Mouse (Mus musculus): ENCODE data around the gene Slco1b2. TPM values are rescaled to one million over a fixed set of nuclear protein-coding genes. Genes with fewer than 3 reads are reported as not detected.

Gene Slco1b2
- polyA plus RNA-seq, 2 experiments = 0.06 to 0.12 TPM

DNA sequence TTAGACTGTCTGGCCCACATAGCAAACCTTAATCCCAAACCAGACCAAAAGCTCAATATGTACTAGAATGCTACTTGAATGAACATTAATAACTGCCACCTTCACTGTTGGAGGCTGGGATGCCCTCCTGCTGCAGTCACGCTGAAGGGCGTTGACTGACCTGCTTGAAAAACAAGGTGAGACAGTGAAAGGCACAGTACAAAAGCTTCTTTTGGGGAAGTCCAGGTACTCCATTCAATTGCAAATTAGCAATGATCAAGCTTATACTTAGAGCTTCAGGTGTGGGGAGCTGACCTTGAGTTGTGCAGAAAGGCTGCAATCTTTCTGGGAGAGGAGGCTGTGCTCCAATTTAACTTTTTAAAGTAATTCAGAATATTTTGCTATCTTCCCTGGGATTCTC, 32.3 kb upstream of the Slco1b2 start:
- no peak overlapping the region for H3K27ac ChIP-seq (replicated peaks; ENCODE audit: low read depth, low read length)
- H3K4me2 ChIP-seq (replicated peaks; ENCODE audit: low read depth, low read length, severe bottlenecking) = no peak overlapping the region
- ATAC-seq (ENCODE audit: low FRiP score, low read depth) = no peak
- H3K36me3 ChIP-seq (ENCODE audit: control insufficient read depth, insufficient read depth, low read length) = no peaks in the 10 kb centered on the region
- H3K27me3 ChIP-seq (ENCODE audit: control insufficient read depth, insufficient read depth, low read length) = no peaks in the 10 kb centered on the region
- no peaks in the 10 kb centered on the region for H3K4me1 ChIP-seq (ENCODE audit: control insufficient read depth, insufficient read depth, low read length)
- no peak for TF ChIP-seq POLR2A (IDR thresholded peaks at IDR 0.05; ENCODE audit: borderline replicate concordance, extremely low read depth, insufficient read depth, insufficient read length)
- WGBS = 100% methylated on average over 2 of the region's 2 CpGs
- no peak overlapping the region for H3K9ac ChIP-seq (ENCODE audit: low read depth, low read length, severe bottlenecking)
- H3K4me3 ChIP-seq (replicated peaks; ENCODE audit: low read length) = no peak overlapping the region
- H3K9me3 ChIP-seq (ENCODE audit: control insufficient read depth, low read length) = peaks cover 9% of the 10 kb centered on the region; the same call in 1 of the 2 replicates
- no peak for DNase-seq (ENCODE audit: low spot score)

DNA sequence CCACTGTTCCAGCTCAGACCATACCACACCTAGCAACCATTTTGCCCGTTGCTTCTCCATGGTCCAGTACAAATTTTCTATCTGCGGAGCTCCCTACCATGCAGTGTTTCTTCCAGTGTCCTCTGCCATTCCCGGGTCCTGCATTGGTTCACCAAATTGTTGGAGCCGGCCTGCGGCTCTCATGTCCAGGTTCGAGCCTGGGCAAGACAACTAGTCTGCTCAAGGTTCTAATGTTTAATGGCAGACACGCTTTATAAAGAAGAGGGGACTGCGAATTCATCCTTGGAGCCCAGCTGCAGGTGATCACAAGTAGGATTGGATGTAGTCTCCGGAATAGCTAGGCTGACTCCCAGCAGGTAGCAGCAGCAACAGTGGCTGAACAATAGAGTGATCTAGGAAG, 28.4 kb upstream of the Slco1b2 start:
- Histone ChIP-seq H3K27ac (replicated peaks; ENCODE audit: low read depth, low read length) (no peak overlapping the region), H3K27me3 (ENCODE audit: control insufficient read depth, insufficient read depth, low read length) (no peaks in the 10 kb centered on the region), H3K4me3 (replicated peaks; ENCODE audit: low read length) (no peak overlapping the region), H3K36me3 (ENCODE audit: control insufficient read depth, insufficient read depth, low read length) (no peaks in the 10 kb centered on the region), H3K9ac (ENCODE audit: low read depth, low read length, severe bottlenecking) (no peak overlapping the region), H3K4me1 (ENCODE audit: control insufficient read depth, insufficient read depth, low read length) (no peaks in the 10 kb centered on the region), H3K4me2 (replicated peaks; ENCODE audit: low read depth, low read length, severe bottlenecking) (no peak overlapping the region), H3K9me3 (ENCODE audit: control insufficient read depth, low read length) (peaks cover 9% of the 10 kb centered on the region; the same call in 1 of the 2 replicates)
- DNase-seq (ENCODE audit: low spot score) (no peak), ATAC-seq (ENCODE audit: low FRiP score, low read depth) (no peak)
- TF ChIP-seq POLR2A (IDR thresholded peaks at IDR 0.05; ENCODE audit: borderline replicate concordance, extremely low read depth, insufficient read depth, insufficient read length) = no peak
- WGBS = 78% methylated on average over 9 of the region's 9 CpGs

DNA sequence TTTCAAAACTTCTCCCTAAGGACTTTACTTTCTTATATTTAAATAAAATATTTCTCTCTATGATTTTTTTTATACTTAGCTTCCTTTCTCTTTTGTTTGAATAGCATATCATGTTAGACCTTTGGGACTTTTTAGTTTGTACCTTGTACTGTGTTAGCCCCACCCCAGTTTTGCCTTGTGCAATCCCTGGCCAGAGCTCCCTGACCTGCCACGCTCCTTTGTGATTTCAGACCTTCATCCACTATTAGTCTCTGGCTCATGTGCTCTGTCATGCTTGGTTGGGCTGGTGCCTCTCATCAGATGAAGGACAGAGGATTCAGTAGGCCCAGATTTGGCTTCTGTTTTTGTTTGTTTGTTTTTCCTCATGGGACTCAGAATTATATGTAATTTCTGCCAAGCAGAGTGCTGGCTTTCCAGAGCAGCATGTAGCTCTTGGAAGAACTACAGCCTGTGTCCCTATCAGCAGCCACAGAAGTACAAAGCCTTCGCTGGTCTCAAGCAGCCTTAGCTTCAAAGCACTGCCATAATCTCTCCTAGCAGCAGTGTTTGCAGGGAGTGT, 18.5 kb upstream of the Slco1b2 start:
- no peak overlapping the region for H3K4me3 ChIP-seq (replicated peaks; ENCODE audit: low read length)
- no peaks in the 10 kb centered on the region for H3K9me3 ChIP-seq (ENCODE audit: control insufficient read depth, low read length)
- no peaks in the 10 kb centered on the region for H3K4me1 ChIP-seq (ENCODE audit: control insufficient read depth, insufficient read depth, low read length)
- no peak overlapping the region for H3K4me2 ChIP-seq (replicated peaks; ENCODE audit: low read depth, low read length, severe bottlenecking)
- no peak overlapping the region for H3K27ac ChIP-seq (replicated peaks; ENCODE audit: low read depth, low read length)
- no peaks in the 10 kb centered on the region for H3K36me3 ChIP-seq (ENCODE audit: control insufficient read depth, insufficient read depth, low read length)
- no peak for TF ChIP-seq POLR2A (IDR thresholded peaks at IDR 0.05; ENCODE audit: borderline replicate concordance, extremely low read depth, insufficient read depth, insufficient read length)
- H3K9ac ChIP-seq (ENCODE audit: low read depth, low read length, severe bottlenecking) = no peak overlapping the region
- DNase-seq (ENCODE audit: low spot score) = no peak
- no peak for ATAC-seq (ENCODE audit: low FRiP score, low read depth)
- H3K27me3 ChIP-seq (ENCODE audit: control insufficient read depth, insufficient read depth, low read length) = no peaks in the 10 kb centered on the region
- 69% methylated on average over 2 of the region's 2 CpGs for WGBS

DNA sequence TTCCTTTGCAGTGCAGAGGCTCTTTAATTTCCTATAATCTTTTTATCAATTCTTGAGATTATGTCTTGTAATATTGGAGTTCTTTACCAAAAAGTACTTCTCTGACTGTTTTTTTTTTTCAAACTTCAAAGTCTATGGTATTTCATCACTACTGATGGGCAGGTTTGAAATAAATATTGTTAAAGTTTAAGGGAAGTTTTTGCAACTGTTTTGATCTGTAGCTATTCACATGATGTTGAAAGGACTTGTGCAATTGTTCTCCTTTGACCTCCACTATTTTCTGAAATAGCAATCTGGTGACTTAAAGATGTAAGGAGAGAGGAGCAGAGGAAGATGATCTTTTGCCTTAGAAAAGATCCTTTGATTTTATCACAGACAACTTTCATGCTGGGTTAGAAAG, 15.3 kb upstream of the Slco1b2 start:
- Histone ChIP-seq H3K4me3 (replicated peaks; ENCODE audit: low read length) (no peak overlapping the region), H3K36me3 (ENCODE audit: control insufficient read depth, insufficient read depth, low read length) (no peaks in the 10 kb centered on the region), H3K27ac (replicated peaks; ENCODE audit: low read depth, low read length) (no peak overlapping the region), H3K4me2 (replicated peaks; ENCODE audit: low read depth, low read length, severe bottlenecking) (no peak overlapping the region), H3K9ac (ENCODE audit: low read depth, low read length, severe bottlenecking) (no peak overlapping the region), H3K9me3 (ENCODE audit: control insufficient read depth, low read length) (no peaks in the 10 kb centered on the region), H3K27me3 (ENCODE audit: control insufficient read depth, insufficient read depth, low read length) (no peaks in the 10 kb centered on the region), H3K4me1 (ENCODE audit: control insufficient read depth, insufficient read depth, low read length) (no peaks in the 10 kb centered on the region)
- no peak for ATAC-seq (ENCODE audit: low FRiP score, low read depth)
- TF ChIP-seq POLR2A (IDR thresholded peaks at IDR 0.05; ENCODE audit: borderline replicate concordance, extremely low read depth, insufficient read depth, insufficient read length) = no peak
- no peak for DNase-seq (ENCODE audit: low spot score)

DNA sequence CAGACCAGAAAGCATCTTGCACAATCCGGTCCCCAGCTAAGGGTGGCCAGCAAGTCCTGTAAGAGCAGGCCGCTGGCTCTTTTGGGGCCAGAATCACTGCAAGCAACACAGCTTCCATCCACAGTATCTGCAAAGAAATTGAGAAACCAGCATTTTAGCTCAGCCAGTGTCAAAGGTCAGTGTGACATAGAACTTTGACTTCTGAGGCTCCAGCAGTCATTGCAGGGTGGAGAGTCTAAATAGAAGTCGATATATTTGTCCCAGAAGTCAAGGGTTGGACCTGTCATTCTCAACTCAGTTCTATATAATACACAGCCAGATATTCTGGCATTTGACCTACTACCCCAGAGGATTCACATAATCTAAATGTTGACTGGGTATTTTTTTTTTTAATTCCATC, 14.0 kb upstream of the Slco1b2 start:
- WGBS = 92% methylated on average over 3 of the region's 3 CpGs
- Histone ChIP-seq H3K27ac (replicated peaks; ENCODE audit: low read depth, low read length) (no peak overlapping the region), H3K36me3 (ENCODE audit: control insufficient read depth, insufficient read depth, low read length) (no peaks in the 10 kb centered on the region), H3K4me2 (replicated peaks; ENCODE audit: low read depth, low read length, severe bottlenecking) (no peak overlapping the region), H3K4me3 (replicated peaks; ENCODE audit: low read length) (no peak overlapping the region), H3K27me3 (ENCODE audit: control insufficient read depth, insufficient read depth, low read length) (no peaks in the 10 kb centered on the region), H3K9ac (ENCODE audit: low read depth, low read length, severe bottlenecking) (no peak overlapping the region), H3K9me3 (ENCODE audit: control insufficient read depth, low read length) (no peaks in the 10 kb centered on the region), H3K4me1 (ENCODE audit: control insufficient read depth, insufficient read depth, low read length) (no peaks in the 10 kb centered on the region)
- ATAC-seq (ENCODE audit: low FRiP score, low read depth) (no peak), DNase-seq (ENCODE audit: low spot score) (no peak)
- TF ChIP-seq POLR2A (IDR thresholded peaks at IDR 0.05; ENCODE audit: borderline replicate concordance, extremely low read depth, insufficient read depth, insufficient read length) = no peak

DNA sequence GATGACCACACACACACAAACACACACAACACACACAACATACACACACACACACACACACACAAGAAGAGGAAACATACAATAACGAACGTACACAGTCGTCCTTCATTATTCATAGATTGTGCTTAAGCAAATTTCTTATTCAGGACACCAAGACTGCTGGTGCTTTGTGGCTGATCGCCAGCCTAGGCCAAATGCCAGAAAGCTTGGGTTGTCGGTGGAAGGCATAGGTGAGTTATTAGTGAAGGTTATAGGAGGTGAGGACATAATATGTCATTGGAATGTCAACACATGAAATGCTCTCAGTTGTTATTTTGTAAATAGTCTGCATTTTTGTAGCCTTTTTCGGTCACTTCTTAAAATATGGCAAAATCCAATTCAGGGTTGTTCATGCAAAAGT, 3.6 kb downstream of the Slco1b2 start:
- no peak overlapping the region for H3K27ac ChIP-seq (replicated peaks; ENCODE audit: low read depth, low read length)
- H3K9me3 ChIP-seq (ENCODE audit: control insufficient read depth, low read length) = no peaks in the 10 kb centered on the region
- no peaks in the 10 kb centered on the region for H3K36me3 ChIP-seq (ENCODE audit: control insufficient read depth, insufficient read depth, low read length)
- TF ChIP-seq POLR2A (IDR thresholded peaks at IDR 0.05; ENCODE audit: borderline replicate concordance, extremely low read depth, insufficient read depth, insufficient read length) = no peak
- H3K4me2 ChIP-seq (replicated peaks; ENCODE audit: low read depth, low read length, severe bottlenecking) = no peak overlapping the region
- no peak for ATAC-seq (ENCODE audit: low FRiP score, low read depth)
- H3K4me3 ChIP-seq (replicated peaks; ENCODE audit: low read length) = no peak overlapping the region
- no peaks in the 10 kb centered on the region for H3K4me1 ChIP-seq (ENCODE audit: control insufficient read depth, insufficient read depth, low read length)
- no peak for DNase-seq (ENCODE audit: low spot score)
- H3K27me3 ChIP-seq (ENCODE audit: control insufficient read depth, insufficient read depth, low read length) = no peaks in the 10 kb centered on the region
- no peak overlapping the region for H3K9ac ChIP-seq (ENCODE audit: low read depth, low read length, severe bottlenecking)
- WGBS = 88% methylated on average over 6 of the region's 6 CpGs
